Mouse (Mus musculus) hindbrain, embryonic 16.5 days (tissue): ENCODE measurements around the gene Olfr788. TPM values are rescaled to one million over a fixed set of nuclear protein-coding genes. Genes with fewer than 3 reads are reported as not detected.

Experiments used
- polyA plus RNA-seq: library from polyadenylated mRNA; unstranded; fragments of >200 nt; fragmentation: Nextera tagmentation; extraction: Ambion mirVana; gene quantifications from 2 replicates; pipeline ENCODE4 v1.2.1, GENCODE M21; 2015

The Olfr788 gene
- polyA plus RNA-seq, 1 experiment from 2014 or later: not detected

Other genes with a start within 250 kb of the Olfr788 start
- gene Olfr774, start 234.8 kb upstream of the Olfr788 start, polyA plus RNA-seq: not detected in 2 replicates
- not detected in 2 replicates for gene Olfr775, start 222.6 kb upstream of the Olfr788 start, polyA plus RNA-seq
- gene Olfr776, start 211.9 kb upstream of the Olfr788 start, polyA plus RNA-seq: not detected in 2 replicates
- not detected in 2 replicates for gene Olfr777, start 199.5 kb upstream of the Olfr788 start, polyA plus RNA-seq
- not detected in 2 replicates for gene Olfr780, start 152.9 kb upstream of the Olfr788 start, polyA plus RNA-seq
- gene Olfr781, start 142.1 kb upstream of the Olfr788 start, polyA plus RNA-seq: not detected in 2 replicates
- gene Olfr782, start 122.1 kb upstream of the Olfr788 start, polyA plus RNA-seq: not detected in 2 replicates
- gene Olfr784, start 86.9 kb upstream of the Olfr788 start, polyA plus RNA-seq: 0.07 and 0.15 TPM in 2 replicates
- not detected in 2 replicates for gene Olfr785, start 65.6 kb upstream of the Olfr788 start, polyA plus RNA-seq
- gene Olfr786, start 43.7 kb upstream of the Olfr788 start, polyA plus RNA-seq: not detected in 2 replicates
- not detected in 2 replicates for gene Olfr787, start 9.1 kb upstream of the Olfr788 start, polyA plus RNA-seq
- not detected in 2 replicates for gene Olfr789, start 13.8 kb downstream of the Olfr788 start, polyA plus RNA-seq
- not detected in 2 replicates for gene Olfr790, start 27.5 kb downstream of the Olfr788 start, polyA plus RNA-seq
- not detected in 2 replicates for gene Olfr791, start 50.8 kb downstream of the Olfr788 start, polyA plus RNA-seq
- not detected in 2 replicates for gene Olfr792, start 68.2 kb downstream of the Olfr788 start, polyA plus RNA-seq
- gene Olfr794, start 96.7 kb downstream of the Olfr788 start, polyA plus RNA-seq: not detected in 2 replicates
- not detected in 2 replicates for gene Olfr796, start 141.6 kb downstream of the Olfr788 start, polyA plus RNA-seq
- gene Olfr798, start 156.9 kb downstream of the Olfr788 start, polyA plus RNA-seq: not detected in 2 replicates
- gene Olfr799, start 166.5 kb downstream of the Olfr788 start, polyA plus RNA-seq: not detected in 2 replicates
- not detected in 2 replicates for gene Olfr800, start 186.7 kb downstream of the Olfr788 start, polyA plus RNA-seq
- gene Olfr801, start 202.9 kb downstream of the Olfr788 start, polyA plus RNA-seq: not detected in 2 replicates
- gene Olfr802, start 217.2 kb downstream of the Olfr788 start, polyA plus RNA-seq: 0.02 TPM in 1 of 2 replicates, not detected in the other
- not detected in 2 replicates for gene Olfr803, start 223.3 kb downstream of the Olfr788 start, polyA plus RNA-seq
- gene Olfr804, start 232.2 kb downstream of the Olfr788 start, polyA plus RNA-seq: not detected in 2 replicates